Mouse (Mus musculus): ENCODE measurements around the gene Tmem259. TPM values are rescaled to one million over a fixed set of nuclear protein-coding genes. Genes with fewer than 3 reads are reported as not detected.

Gene Tmem259
- polyA plus RNA-seq, 1 experiment from 2014 or later = 23.4 TPM

- peak overlapping the region; percentile 89 for H3K9ac ChIP-seq
- peak overlapping the region; percentile 76 for H3K4me2 ChIP-seq
- peaks cover 29% of the 10 kb centered on the region for H3K36me3 ChIP-seq (ENCODE audit: insufficient read depth)
- peak overlapping the region; percentile 99 for H3K27ac ChIP-seq (ENCODE audit: low read depth)
- ATAC-seq (ENCODE audit: insufficient read depth) (no peak), DNase-seq (peak; percentile 63)
- peak overlapping the region; percentile 85 for H3K4me3 ChIP-seq (ENCODE audit: low read depth, low read length)
- H3K27me3 ChIP-seq (ENCODE audit: insufficient read depth, low read length) = no peaks in the 10 kb centered on the region
- no peaks in the 10 kb centered on the region for H3K9me3 ChIP-seq (ENCODE audit: low read depth, low read length)
- under 1% methylated on average over 21 of the region's 21 CpGs for WGBS
- peaks cover 23% of the 10 kb centered on the region for H3K4me1 ChIP-seq (ENCODE audit: insufficient read depth)
- TF ChIP-seq CTCF (IDR thresholded peaks at IDR 0.05; ENCODE audit: low read depth) = no peak
These were observed 460 bp downstream of the Tmem259 start for GRCm38 (mm10) chr10:79983670-79984069.

DNA sequence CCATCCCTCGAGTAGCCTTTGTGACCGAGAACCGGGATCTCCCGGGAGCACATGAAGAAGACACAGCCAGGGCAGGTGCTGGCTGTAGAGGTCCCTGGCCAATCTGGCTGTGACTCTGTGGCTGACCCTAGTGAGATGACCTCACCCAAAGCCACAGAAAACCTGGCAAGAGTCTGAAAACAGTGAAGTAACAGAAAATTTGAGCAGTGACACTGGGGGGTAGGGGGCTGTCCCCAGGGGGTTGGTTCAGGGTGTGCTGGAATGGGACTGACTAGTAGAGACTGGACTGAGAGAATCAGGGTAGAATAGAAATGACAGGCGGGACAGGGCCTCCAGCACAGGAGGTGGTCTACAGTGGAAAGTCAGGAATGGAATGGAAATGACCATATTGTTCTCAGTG lies 925 bp downstream of the Tmem259 start:
- 0 out of 2 replicates have a peak overlapping the region, but pooled peaks have one; percentile 99 for H3K27ac ChIP-seq (ENCODE audit: low read depth)
- peak overlapping the region; percentile 89 for H3K9ac ChIP-seq
- H3K9me3 ChIP-seq (ENCODE audit: low read depth, low read length) = no peaks in the 10 kb centered on the region
- H3K27me3 ChIP-seq (ENCODE audit: insufficient read depth, low read length) = no peaks in the 10 kb centered on the region
- ATAC-seq (ENCODE audit: insufficient read depth) (no peak), DNase-seq (no peak)
- peaks cover 23% of the 10 kb centered on the region for H3K4me1 ChIP-seq (ENCODE audit: insufficient read depth)
- H3K4me2 ChIP-seq = peak overlapping the region; percentile 76
- WGBS = 65% methylated on average over 5 of the region's 5 CpGs
- TF ChIP-seq CTCF (IDR thresholded peaks at IDR 0.05; ENCODE audit: low read depth) = no peak
- peak overlapping the region; percentile 85 for H3K4me3 ChIP-seq (ENCODE audit: low read depth, low read length)
- peaks cover 34% of the 10 kb centered on the region for H3K36me3 ChIP-seq (ENCODE audit: insufficient read depth)

DNA sequence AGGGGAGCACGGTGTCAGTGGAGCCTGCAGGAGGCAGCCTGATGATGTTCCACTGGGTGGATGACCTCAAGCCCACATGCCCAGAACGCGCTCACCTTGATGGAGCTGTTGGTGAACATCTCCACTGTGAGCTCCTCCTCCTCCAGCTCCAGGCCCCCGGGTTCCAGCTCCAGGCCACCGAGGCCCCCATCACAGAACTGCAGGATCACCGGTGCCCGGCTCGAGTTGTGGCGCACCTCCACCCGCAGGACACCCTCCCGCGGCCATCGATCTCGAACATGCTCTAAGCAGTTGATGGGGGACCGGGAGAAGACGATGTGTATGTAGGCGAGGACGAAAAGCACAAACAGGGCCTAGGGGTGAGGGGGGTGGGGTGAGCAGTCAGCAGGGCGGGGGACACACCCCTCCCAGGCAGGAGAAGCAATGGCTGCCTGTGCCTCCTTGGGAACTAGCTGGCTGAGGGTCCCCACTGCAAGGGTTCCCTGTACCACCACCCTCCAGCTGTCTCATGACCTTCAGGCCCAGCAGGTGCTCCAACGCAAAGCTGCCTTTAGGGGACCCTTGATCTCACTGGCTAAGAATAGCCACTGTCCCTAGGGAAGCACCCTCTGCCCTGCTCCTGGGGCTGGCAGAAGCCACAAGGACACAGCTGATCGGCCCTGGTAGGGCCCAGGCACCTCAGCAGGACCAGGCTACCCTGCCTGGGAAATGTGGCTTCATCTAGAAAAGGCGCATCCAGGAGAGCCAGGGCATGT lies 4.6 kb downstream of the Tmem259 start:
- ATAC-seq (ENCODE audit: insufficient read depth) = no peak
- Histone ChIP-seq H3K4me1 (ENCODE audit: insufficient read depth) (peaks cover 7% of the 10 kb centered on the region; the same call in 1 of the 2 replicates), H3K36me3 (ENCODE audit: insufficient read depth) (peaks cover 67% of the 10 kb centered on the region), H3K9me3 (ENCODE audit: low read depth, low read length) (no peaks in the 10 kb centered on the region), H3K4me3 (ENCODE audit: low read depth, low read length) (no peak overlapping the region), H3K9ac (no peak overlapping the region), H3K27me3 (ENCODE audit: insufficient read depth, low read length) (no peaks in the 10 kb centered on the region), H3K27ac (ENCODE audit: low read depth) (no peak overlapping the region), H3K4me2 (no peak overlapping the region)
- DNase-seq = no peak
- no peak for TF ChIP-seq CTCF (IDR thresholded peaks at IDR 0.05; ENCODE audit: low read depth)
- WGBS = 93% methylated on average over 22 of the region's 22 CpGs

DNA sequence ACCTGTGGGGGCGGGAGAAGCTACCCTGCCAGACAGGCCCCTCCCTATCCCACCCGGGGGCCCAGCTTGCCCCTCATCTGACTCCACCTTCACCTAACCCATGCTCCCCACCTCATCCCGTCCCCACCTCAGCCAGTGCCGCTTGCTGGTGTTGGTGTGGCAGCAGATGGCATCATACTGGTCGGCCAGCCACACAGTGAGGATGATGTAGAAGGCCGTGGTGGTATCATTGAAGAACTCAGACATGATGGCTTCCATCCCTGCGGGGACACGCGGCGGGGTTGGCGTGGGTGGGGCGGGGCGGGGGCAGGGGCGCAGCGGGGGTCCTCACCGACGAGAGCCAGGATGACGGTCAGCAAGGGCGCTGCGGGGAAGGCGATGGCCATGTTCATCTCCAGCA lies 6.1 kb downstream of the Tmem259 start:
- H3K4me1 ChIP-seq (ENCODE audit: insufficient read depth) = peaks cover 6% of the 10 kb centered on the region; the same call in 1 of the 2 replicates
- H3K27me3 ChIP-seq (ENCODE audit: insufficient read depth, low read length) = no peaks in the 10 kb centered on the region
- 91% methylated on average over 21 of the region's 21 CpGs for WGBS
- H3K4me2 ChIP-seq = no peak overlapping the region
- H3K9me3 ChIP-seq (ENCODE audit: low read depth, low read length) = no peaks in the 10 kb centered on the region
- H3K36me3 ChIP-seq (ENCODE audit: insufficient read depth) = peaks cover 67% of the 10 kb centered on the region
- ATAC-seq (ENCODE audit: insufficient read depth) = no peak
- H3K4me3 ChIP-seq (ENCODE audit: low read depth, low read length) = no peak overlapping the region
- no peak overlapping the region for H3K27ac ChIP-seq (ENCODE audit: low read depth)
- no peak overlapping the region for H3K9ac ChIP-seq
- no peak for TF ChIP-seq CTCF (IDR thresholded peaks at IDR 0.05; ENCODE audit: low read depth)
- DNase-seq = no peak

- Histone ChIP-seq H3K36me3 (ENCODE audit: insufficient read depth) (peaks cover 64% of the 10 kb centered on the region), H3K4me1 (ENCODE audit: insufficient read depth) (peaks cover under 1% of the 10 kb centered on the region; the same call in 1 of the 2 replicates), H3K9me3 (ENCODE audit: low read depth, low read length) (no peaks in the 10 kb centered on the region), H3K4me3 (ENCODE audit: low read depth, low read length) (no peak overlapping the region), H3K27ac (ENCODE audit: low read depth) (no peak overlapping the region), H3K27me3 (ENCODE audit: insufficient read depth, low read length) (no peaks in the 10 kb centered on the region), H3K9ac (no peak overlapping the region), H3K4me2 (no peak overlapping the region)
- ATAC-seq (ENCODE audit: insufficient read depth) (no peak), DNase-seq (no peak)
- TF ChIP-seq CTCF (IDR thresholded peaks at IDR 0.05; ENCODE audit: low read depth) = no peak
- WGBS = 82% methylated on average over 28 of the region's 28 CpGs
These were observed 6.8 kb downstream of the Tmem259 start for GRCm38 (mm10) chr10:79977324-79977723.

- Histone ChIP-seq H3K27me3 (ENCODE audit: insufficient read depth, low read length) (peaks cover 3% of the 10 kb centered on the region; the same call in 1 of the 2 replicates), H3K9ac (no peak overlapping the region), H3K4me3 (ENCODE audit: low read depth, low read length) (no peak overlapping the region), H3K9me3 (ENCODE audit: low read depth, low read length) (no peaks in the 10 kb centered on the region), H3K4me2 (no peak overlapping the region), H3K4me1 (ENCODE audit: insufficient read depth) (no peaks in the 10 kb centered on the region), H3K27ac (ENCODE audit: low read depth) (no peak overlapping the region), H3K36me3 (ENCODE audit: insufficient read depth) (peaks cover 63% of the 10 kb centered on the region)
- WGBS = 73% methylated on average over 36 of the region's 36 CpGs
- TF ChIP-seq CTCF (IDR thresholded peaks at IDR 0.05; ENCODE audit: low read depth) = no peak
- DNase-seq (no peak), ATAC-seq (ENCODE audit: insufficient read depth) (no peak)
These were observed 7.4 kb downstream of the Tmem259 start for GRCm38 (mm10) chr10:79976722-79977107.

- H3K9ac ChIP-seq = no peak overlapping the region
- no peak overlapping the region for H3K4me2 ChIP-seq
- TF ChIP-seq CTCF (IDR thresholded peaks at IDR 0.05; ENCODE audit: low read depth) = no peak
- no peak overlapping the region for H3K4me3 ChIP-seq (ENCODE audit: low read depth, low read length)
- WGBS = 84% methylated on average over 28 of the region's 28 CpGs
- peaks cover 61% of the 10 kb centered on the region for H3K36me3 ChIP-seq (ENCODE audit: insufficient read depth)
- H3K9me3 ChIP-seq (ENCODE audit: low read depth, low read length) = no peaks in the 10 kb centered on the region
- DNase-seq = no peak
- H3K27ac ChIP-seq (ENCODE audit: low read depth) = no peak overlapping the region
- peaks cover 8% of the 10 kb centered on the region for H3K27me3 ChIP-seq (ENCODE audit: insufficient read depth, low read length)
- ATAC-seq (ENCODE audit: insufficient read depth) = no peak
- H3K4me1 ChIP-seq (ENCODE audit: insufficient read depth) = no peaks in the 10 kb centered on the region
These were observed 7.9 kb downstream of the Tmem259 start for GRCm38 (mm10) chr10:79976071-79976721.
